Mouse (Mus musculus): ENCODE data around the gene Plppr2. TPM values are rescaled to one million over a fixed set of nuclear protein-coding genes. Genes with fewer than 3 reads are reported as not detected.

The Plppr2 gene
- total and polyA plus RNA-seq, 2 experiments from 2014 or later = 129 to 165 TPM

DNA sequence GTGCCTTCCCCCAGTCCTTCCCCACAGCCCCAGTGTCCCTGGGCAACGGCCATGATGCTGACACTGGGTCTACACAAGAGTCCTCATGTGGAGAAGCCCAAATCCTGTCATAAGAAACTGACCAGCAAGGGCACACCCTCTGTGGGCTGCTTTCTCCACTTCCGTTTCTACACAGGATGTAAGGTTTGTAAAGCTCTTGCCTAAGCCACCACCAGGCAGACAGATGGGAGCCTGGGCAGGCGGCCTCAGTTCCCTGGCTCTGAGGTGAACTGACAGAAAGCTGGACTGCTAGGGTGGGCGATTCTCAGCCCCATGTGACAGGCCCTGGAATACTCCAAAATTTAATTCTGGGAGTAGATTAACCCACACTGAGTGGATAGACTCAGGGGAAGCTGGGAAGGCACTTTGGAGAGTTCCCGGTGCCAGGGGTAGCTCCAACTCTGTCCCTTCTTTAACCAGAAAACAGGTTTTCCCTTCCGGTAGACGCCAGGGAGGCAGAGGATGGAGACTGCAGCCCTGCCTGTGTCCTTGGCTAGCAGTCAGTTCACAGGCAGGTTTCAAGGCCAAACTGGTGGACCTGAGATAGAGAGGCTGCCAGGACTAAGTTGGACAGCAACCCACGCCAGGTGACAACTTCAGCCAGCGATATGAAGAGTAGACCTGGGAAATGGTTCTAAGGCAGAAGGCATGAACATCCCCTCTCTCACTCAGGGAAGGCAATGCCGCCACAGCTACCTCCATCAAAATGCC is 27.2 kb upstream of the Plppr2 start:
- ATAC-seq (ENCODE audit: low FRiP score) (no peak), DNase-seq (ENCODE audit: low spot score) (no peak)
- Histone ChIP-seq H3K4me2 (ENCODE audit: low read depth, low read length, poor library complexity, severe bottlenecking) (no peak overlapping the region), H3K9ac (replicated peaks; ENCODE audit: low read length, poor library complexity, severe bottlenecking) (no peak overlapping the region), H3K9me3 (ENCODE audit: low read length) (no peaks in the 10 kb centered on the region), H3K27ac (ENCODE audit: low read depth, low read length) (no peak overlapping the region), H3K4me1 (ENCODE audit: insufficient read depth, low read length) (no peaks in the 10 kb centered on the region), H3K4me3 (ENCODE audit: low read depth, low read length) (no peak overlapping the region), H3K36me3 (ENCODE audit: insufficient read depth, low read length) (peaks cover 20% of the 10 kb centered on the region), H3K27me3 (ENCODE audit: insufficient read depth, low read length) (no peaks in the 10 kb centered on the region)
- TF ChIP-seq CTCF (IDR thresholded peaks at IDR 0.05) = no peak
- WGBS = 81% methylated on average over 10 of the region's 10 CpGs

DNA sequence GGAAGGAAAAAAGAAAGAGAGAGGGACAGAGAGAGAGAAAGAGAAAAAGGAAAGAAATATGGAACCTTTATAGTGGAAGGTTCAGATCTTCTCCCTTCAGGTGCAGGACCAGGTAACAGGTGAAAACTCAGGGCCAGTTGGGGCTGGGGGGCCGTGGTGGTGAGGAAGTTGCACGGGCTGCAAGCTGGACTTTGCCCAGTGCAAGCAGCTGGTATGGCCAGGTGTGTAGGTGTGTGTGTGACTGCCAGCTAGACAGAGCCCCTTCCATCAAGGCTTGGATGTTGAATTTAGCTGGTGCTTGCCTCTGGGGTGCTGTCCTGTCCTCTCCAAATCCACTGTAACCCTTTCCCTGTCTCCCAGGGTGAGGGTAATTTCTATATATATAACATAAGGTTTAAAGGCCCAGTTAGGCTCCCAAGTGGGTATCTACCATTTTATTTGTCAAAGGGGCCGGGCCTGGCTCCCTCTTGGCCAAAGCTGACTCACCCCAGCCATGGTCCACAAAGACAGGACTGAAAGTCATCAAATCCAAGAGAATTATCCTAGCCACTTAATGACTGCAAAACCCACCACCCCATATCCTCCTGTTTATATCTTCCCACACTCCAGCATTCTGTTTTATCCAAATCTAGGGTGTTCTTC is 19.9 kb upstream of the Plppr2 start:
- Histone ChIP-seq H3K4me1 (ENCODE audit: insufficient read depth, low read length) (no peaks in the 10 kb centered on the region), H3K4me3 (ENCODE audit: low read depth, low read length) (peak overlapping the region; percentile 68), H3K27ac (ENCODE audit: low read depth, low read length) (0 out of 2 replicates have a peak overlapping the region, but pooled peaks have one; percentile 27), H3K4me2 (ENCODE audit: low read depth, low read length, poor library complexity, severe bottlenecking) (peak overlapping the region; percentile 81), H3K9me3 (ENCODE audit: low read length) (no peaks in the 10 kb centered on the region), H3K27me3 (ENCODE audit: insufficient read depth, low read length) (no peaks in the 10 kb centered on the region), H3K36me3 (ENCODE audit: insufficient read depth, low read length) (0 out of 2 replicates have a peak, but pooled peaks cover 7% of the 10 kb centered on the region), H3K9ac (replicated peaks; ENCODE audit: low read length, poor library complexity, severe bottlenecking) (peak overlapping the region; percentile 73; the same call in 1 of the 2 replicates)
- no peak for ATAC-seq (ENCODE audit: low FRiP score)
- WGBS = 64% methylated on average over 3 of the region's 3 CpGs
- no peak for TF ChIP-seq CTCF (IDR thresholded peaks at IDR 0.05)
- DNase-seq (ENCODE audit: low spot score) = no peak

DNA sequence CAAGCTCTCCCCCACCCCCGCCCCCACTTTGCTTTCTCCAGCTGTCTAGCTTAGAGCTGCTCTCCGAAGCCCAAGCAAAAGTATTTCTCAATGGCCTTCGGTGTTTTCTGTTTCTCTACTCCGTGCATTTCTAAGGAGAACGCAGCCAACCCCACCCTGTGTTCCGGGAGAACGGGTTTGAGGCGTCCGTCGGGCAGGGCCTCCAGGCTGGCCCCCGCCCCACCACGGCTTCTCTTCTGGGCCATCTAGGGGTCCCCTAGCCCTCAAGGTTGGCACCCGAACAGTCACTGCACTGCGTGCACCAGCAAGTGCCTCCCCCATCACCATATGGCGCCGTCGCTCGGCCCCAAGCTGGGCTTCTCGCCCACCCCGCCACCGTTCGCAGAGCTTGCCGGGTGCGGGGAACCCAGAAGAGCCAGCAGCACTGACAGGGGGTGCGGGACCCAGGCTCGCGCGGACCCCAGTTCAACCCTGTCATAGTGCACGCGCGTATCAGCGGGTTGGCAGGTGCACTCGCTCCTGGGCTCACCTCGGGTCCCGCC is 19.3 kb upstream of the Plppr2 start:
- ATAC-seq (ENCODE audit: low FRiP score) (peak; percentile 78), DNase-seq (ENCODE audit: low spot score) (peak; percentile 41)
- Histone ChIP-seq H3K9me3 (ENCODE audit: low read length) (no peaks in the 10 kb centered on the region), H3K9ac (replicated peaks; ENCODE audit: low read length, poor library complexity, severe bottlenecking) (peak overlapping the region; percentile 73), H3K36me3 (ENCODE audit: insufficient read depth, low read length) (0 out of 2 replicates have a peak, but pooled peaks cover 7% of the 10 kb centered on the region), H3K27ac (ENCODE audit: low read depth, low read length) (peak overlapping the region; percentile 27), H3K4me1 (ENCODE audit: insufficient read depth, low read length) (no peaks in the 10 kb centered on the region), H3K4me2 (ENCODE audit: low read depth, low read length, poor library complexity, severe bottlenecking) (peak overlapping the region; percentile 81), H3K27me3 (ENCODE audit: insufficient read depth, low read length) (no peaks in the 10 kb centered on the region), H3K4me3 (ENCODE audit: low read depth, low read length) (peak overlapping the region; percentile 68)
- TF ChIP-seq CTCF (IDR thresholded peaks at IDR 0.05) = no peak
- 2% methylated on average over 35 of the region's 35 CpGs for WGBS

DNA sequence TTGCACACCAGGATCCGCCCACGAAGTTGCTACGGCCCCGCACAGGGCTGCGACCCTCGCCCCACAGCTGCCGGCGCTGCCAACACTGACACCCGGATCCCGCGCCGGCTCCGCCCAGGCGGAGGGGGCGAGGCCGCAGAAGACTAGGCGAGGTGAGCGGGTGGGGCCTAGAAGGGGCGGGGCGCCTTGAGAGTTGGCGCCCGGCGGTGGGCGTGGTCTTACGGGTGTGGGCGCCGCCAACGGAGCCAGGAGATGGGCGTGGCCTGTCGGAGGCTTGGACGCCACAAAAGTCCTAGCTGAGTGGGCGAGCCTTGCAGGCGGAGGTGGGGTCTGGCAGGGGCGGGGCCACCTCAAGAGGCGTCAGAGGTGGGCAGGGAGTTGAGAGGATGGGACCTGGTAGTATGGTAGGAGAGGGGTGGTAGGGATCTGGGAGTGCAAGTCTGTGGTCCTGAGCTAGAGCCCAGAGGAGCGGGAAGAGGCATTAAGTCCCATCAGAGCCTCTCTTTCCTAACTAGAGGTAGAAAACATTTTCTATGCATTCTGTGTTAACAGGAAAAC is 18.7 kb upstream of the Plppr2 start, which contains the start of gene Rab3d:
Rab3d (minus strand) TSS at position 158 of the 558 bp plus-strand sequence.
- peak within 1 kb of the TSS; percentile 27 for H3K27ac ChIP-seq (ENCODE audit: low read depth, low read length)
- no peaks in the 10 kb centered on the region for H3K27me3 ChIP-seq (ENCODE audit: insufficient read depth, low read length)
- peak within 1 kb of the TSS; percentile 68 for H3K4me3 ChIP-seq (ENCODE audit: low read depth, low read length)
- H3K4me2 ChIP-seq (ENCODE audit: low read depth, low read length, poor library complexity, severe bottlenecking) = peak within 1 kb of the TSS; percentile 81
- TF ChIP-seq CTCF (IDR thresholded peaks at IDR 0.05) = no peak
- 0 out of 2 replicates have a peak, but pooled peaks cover 7% of the 10 kb centered on the region for H3K36me3 ChIP-seq (ENCODE audit: insufficient read depth, low read length)
- H3K4me1 ChIP-seq (ENCODE audit: insufficient read depth, low read length) = no peaks in the 10 kb centered on the region
- DNase-seq (ENCODE audit: low spot score) = peak; percentile 95
- under 1% methylated on average over 36 of the region's 36 CpGs for WGBS
- ATAC-seq (ENCODE audit: low FRiP score) = peak; percentile 86
- H3K9me3 ChIP-seq (ENCODE audit: low read length) = no peaks in the 10 kb centered on the region
- peak within 1 kb of the TSS; percentile 73 for H3K9ac ChIP-seq (replicated peaks; ENCODE audit: low read length, poor library complexity, severe bottlenecking)

DNA sequence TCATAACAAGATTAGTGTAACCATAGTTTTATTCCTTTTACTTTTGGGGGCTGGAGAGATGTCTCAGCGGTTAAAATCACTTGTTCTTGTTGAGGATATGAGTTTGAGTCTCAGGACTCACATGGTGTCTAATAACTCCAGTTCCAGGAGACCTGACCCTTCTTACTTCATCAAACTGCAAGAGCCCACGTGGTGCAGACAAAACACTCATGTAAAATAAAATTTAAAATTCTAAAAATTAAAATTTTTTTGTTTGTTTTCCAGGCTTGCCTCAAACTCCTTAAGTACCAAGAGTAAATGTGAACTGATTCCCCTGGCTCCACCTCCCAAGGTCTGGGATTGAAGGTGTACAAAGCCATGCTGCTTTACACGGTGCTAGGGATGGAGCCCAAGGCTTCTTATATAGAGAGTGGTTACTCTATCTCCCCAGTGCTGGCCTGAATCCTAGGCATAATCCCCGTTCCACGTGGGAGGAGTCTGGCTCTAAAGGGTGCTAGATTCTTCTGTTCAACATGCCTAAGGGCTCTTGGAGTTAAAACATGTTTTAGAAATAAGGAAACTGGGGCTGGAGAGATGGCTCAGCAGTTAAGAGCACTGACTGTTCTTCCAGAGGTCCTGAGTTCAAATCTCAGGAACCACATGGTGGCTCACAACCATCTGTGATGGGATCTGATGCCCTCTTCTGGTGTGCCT is 18.0 kb upstream of the Plppr2 start:
- 21% methylated on average over 5 of the region's 5 CpGs for WGBS
- H3K27ac ChIP-seq (ENCODE audit: low read depth, low read length) = peak overlapping the region; percentile 26; the same call in 1 of the 2 replicates

More for the DNA sequence above, 18.0 kb upstream of the Plppr2 start:
- H3K4me2 ChIP-seq (ENCODE audit: low read depth, low read length, poor library complexity, severe bottlenecking) = peak overlapping the region; percentile 81
- H3K4me1 ChIP-seq (ENCODE audit: insufficient read depth, low read length) = no peaks in the 10 kb centered on the region
- H3K9me3 ChIP-seq (ENCODE audit: low read length) = no peaks in the 10 kb centered on the region
- ATAC-seq (ENCODE audit: low FRiP score) (no peak), DNase-seq (ENCODE audit: low spot score) (no peak)
- 0 out of 2 replicates have a peak, but pooled peaks cover 7% of the 10 kb centered on the region for H3K36me3 ChIP-seq (ENCODE audit: insufficient read depth, low read length)
- no peaks in the 10 kb centered on the region for H3K27me3 ChIP-seq (ENCODE audit: insufficient read depth, low read length)
- no peak overlapping the region for H3K9ac ChIP-seq (replicated peaks; ENCODE audit: low read length, poor library complexity, severe bottlenecking)
- peak overlapping the region; percentile 68 for H3K4me3 ChIP-seq (ENCODE audit: low read depth, low read length)
- peak; percentile 8; the same call in 1 of the 2 replicates for TF ChIP-seq CTCF (IDR thresholded peaks at IDR 0.05)
